Mouse (Mus musculus): ENCODE measurements around the gene Zfp652. TPM values are rescaled to one million over a fixed set of nuclear protein-coding genes. Genes with fewer than 3 reads are reported as not detected.
A peak's percentile ranks its signal among the peaks of the same experiment; 100 is the strongest.

Gene Zfp652
- polyA plus RNA-seq, 1 experiment, result 18.2 TPM

- TF ChIP-seq CTCF (IDR thresholded peaks at IDR 0.05; ENCODE audit: extremely low read depth, insufficient read depth, insufficient read length, insufficient replicate concordance), result no peak
- TF ChIP-seq POLR2A (IDR thresholded peaks at IDR 0.05; ENCODE audit: low read depth, low read length), result no peak
- WGBS, result 13% methylated on average over 3 of the region's 3 CpGs
- Histone ChIP-seq H3K4me3 (ENCODE audit: extremely low read depth, insufficient read depth, insufficient read length) (no peak overlapping the region), H3K27me3 (ENCODE audit: control insufficient read depth, insufficient read depth, low read length) (peaks cover 14% of the 10 kb centered on the region), H3K4me1 (ENCODE audit: control insufficient read depth, insufficient read depth, insufficient read length) (peaks cover 29% of the 10 kb centered on the region), H3K27ac (ENCODE audit: insufficient read depth, low read length) (no peak overlapping the region), H3K36me3 (ENCODE audit: control insufficient read depth, insufficient read depth, low read length) (peaks cover under 1% of the 10 kb centered on the region)
- DNase-seq (ENCODE audit: low read depth in 1 of 2, low spot score in 2 of 2), result no peak
Observed at GRCm38 (mm10) chr11:95827168-95827447, 114.6 kb downstream of the Zfp652 start.

GRCm38 (mm10) chr11:95827464-95828085 lies 115.1 kb downstream of the Zfp652 start:
- Histone ChIP-seq H3K4me1 (ENCODE audit: control insufficient read depth, insufficient read depth, insufficient read length) (peaks cover 34% of the 10 kb centered on the region), H3K27me3 (ENCODE audit: control insufficient read depth, insufficient read depth, low read length) (peaks cover 14% of the 10 kb centered on the region), H3K4me3 (ENCODE audit: extremely low read depth, insufficient read depth, insufficient read length) (no peak overlapping the region), H3K27ac (ENCODE audit: insufficient read depth, low read length) (no peak overlapping the region), H3K36me3 (ENCODE audit: control insufficient read depth, insufficient read depth, low read length) (peaks cover 6% of the 10 kb centered on the region)
- peak; percentile 43 to 46 for DNase-seq (ENCODE audit: low read depth in 1 of 2, low spot score in 2 of 2)
- TF ChIP-seq CTCF (IDR thresholded peaks at IDR 0.05; ENCODE audit: extremely low read depth, insufficient read depth, insufficient read length, insufficient replicate concordance) (peak; percentile 43; the same call in 1 of the 2 replicates), POLR2A (IDR thresholded peaks at IDR 0.05; ENCODE audit: low read depth, low read length) (no peak)
- 12% methylated on average over 3 of the region's 3 CpGs for WGBS

DNA sequence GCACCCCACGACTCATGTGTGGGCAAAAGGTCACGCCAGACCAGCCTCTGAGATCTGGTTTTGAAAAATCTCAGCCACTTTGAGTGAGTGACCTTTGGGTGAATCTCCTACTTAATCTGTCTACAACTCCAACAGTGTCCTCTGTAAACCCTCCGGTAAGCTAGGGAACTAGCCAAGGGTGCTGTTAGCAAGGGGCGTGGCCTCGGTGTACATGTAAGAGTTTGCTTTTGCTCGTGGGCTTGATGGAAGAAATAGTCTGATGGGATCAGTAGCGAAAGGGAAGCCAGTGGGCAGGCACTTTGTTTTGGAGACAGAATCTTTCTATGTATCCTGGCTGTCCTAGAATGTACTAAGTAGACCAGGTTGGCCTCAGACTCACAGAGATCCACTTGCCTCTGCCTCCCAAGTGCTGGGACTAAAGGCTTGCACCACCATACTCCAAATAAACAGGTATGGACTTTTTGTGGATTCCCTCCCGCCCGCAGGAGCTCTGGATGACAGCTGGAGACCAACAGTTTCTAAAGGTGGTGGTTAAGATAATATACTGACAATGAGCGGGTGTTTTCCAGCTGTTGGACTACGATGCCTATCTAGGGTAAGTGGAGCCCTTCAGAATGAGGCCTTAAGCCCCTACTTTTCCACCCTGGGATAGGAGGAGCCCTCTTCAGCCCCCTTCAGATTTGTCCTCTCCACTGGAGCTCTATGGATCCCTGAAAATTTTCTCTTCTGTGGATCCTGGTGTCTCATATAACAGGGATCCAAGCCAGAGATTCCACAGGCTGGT lies 115.9 kb downstream of the Zfp652 start:
- 57% methylated on average over 11 of the region's 11 CpGs for WGBS
- TF ChIP-seq POLR2A (IDR thresholded peaks at IDR 0.05; ENCODE audit: low read depth, low read length) (no peak), CTCF (IDR thresholded peaks at IDR 0.05; ENCODE audit: extremely low read depth, insufficient read depth, insufficient read length, insufficient replicate concordance) (no peak)
- Histone ChIP-seq H3K27me3 (ENCODE audit: control insufficient read depth, insufficient read depth, low read length) (peaks cover 14% of the 10 kb centered on the region), H3K4me1 (ENCODE audit: control insufficient read depth, insufficient read depth, insufficient read length) (peaks cover 42% of the 10 kb centered on the region), H3K4me3 (ENCODE audit: extremely low read depth, insufficient read depth, insufficient read length) (no peak overlapping the region), H3K36me3 (ENCODE audit: control insufficient read depth, insufficient read depth, low read length) (peaks cover 11% of the 10 kb centered on the region), H3K27ac (ENCODE audit: insufficient read depth, low read length) (no peak overlapping the region)
- no peak for DNase-seq (ENCODE audit: low read depth in 1 of 2, low spot score in 2 of 2)

- peaks cover 13% of the 10 kb centered on the region for H3K36me3 ChIP-seq (ENCODE audit: control insufficient read depth, insufficient read depth, low read length)
- H3K27ac ChIP-seq (ENCODE audit: insufficient read depth, low read length), result no peak overlapping the region
- peaks cover 7% of the 10 kb centered on the region for H3K27me3 ChIP-seq (ENCODE audit: control insufficient read depth, insufficient read depth, low read length)
- DNase-seq (ENCODE audit: low read depth in 1 of 2, low spot score in 2 of 2), result no peak
- 69% methylated on average over 4 of the region's 4 CpGs for WGBS
- no peak overlapping the region for H3K4me3 ChIP-seq (ENCODE audit: extremely low read depth, insufficient read depth, insufficient read length)
- TF ChIP-seq POLR2A (IDR thresholded peaks at IDR 0.05; ENCODE audit: low read depth, low read length) (no peak), CTCF (IDR thresholded peaks at IDR 0.05; ENCODE audit: extremely low read depth, insufficient read depth, insufficient read length, insufficient replicate concordance) (no peak)
- H3K4me1 ChIP-seq (ENCODE audit: control insufficient read depth, insufficient read depth, insufficient read length), result peaks cover 44% of the 10 kb centered on the region
Observed at GRCm38 (mm10) chr11:95829526-95830050, 117.1 kb downstream of the Zfp652 start.

DNA sequence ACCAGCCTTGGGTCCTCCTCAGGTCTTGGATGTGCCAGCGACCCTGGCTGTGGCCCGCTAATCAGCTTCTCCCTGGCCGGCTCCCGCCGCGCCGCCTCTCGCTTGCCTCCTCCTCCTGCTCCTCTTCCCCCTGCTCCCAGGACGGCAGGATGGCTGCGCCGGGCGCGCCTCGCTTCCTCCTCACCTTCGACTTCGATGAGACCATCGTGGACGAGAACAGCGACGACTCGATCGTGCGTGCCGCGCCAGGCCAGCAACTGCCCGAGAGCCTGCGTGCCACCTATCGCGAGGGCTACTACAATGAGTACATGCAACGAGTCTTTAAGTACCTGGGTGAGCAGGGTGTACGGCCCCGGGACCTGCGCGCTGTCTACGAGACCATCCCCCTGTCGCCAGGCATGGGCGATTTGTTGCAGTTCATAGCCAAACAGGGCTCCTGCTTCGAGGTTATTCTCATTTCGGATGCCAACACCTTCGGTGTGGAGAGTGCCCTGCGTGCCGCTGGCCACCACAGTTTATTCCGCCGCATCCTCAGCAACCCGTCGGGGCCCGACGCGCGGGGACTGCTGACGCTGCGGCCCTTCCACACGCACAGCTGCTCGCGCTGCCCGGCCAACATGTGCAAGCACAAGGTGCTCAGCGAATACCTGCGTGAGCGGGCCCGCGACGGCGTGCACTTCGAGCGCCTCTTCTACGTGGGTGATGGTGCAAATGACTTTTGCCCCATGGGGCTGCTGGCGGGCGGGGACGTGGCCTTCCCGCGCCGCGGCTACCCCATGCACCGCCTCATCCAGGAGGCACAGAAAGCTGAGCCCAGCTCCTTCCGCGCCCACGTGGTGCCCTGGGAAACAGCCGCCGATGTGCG lies 118.2 kb downstream of the Zfp652 start:
- DNase-seq (ENCODE audit: low read depth in 1 of 2, low spot score in 2 of 2), result peak in 1 of 2 experiments; percentile 34
- peak overlapping the region; percentile 44 for H3K4me3 ChIP-seq (ENCODE audit: extremely low read depth, insufficient read depth, insufficient read length)
- 6% methylated on average over 80 of the region's 80 CpGs for WGBS
- no peak overlapping the region for H3K27ac ChIP-seq (ENCODE audit: insufficient read depth, low read length)
- TF ChIP-seq CTCF (IDR thresholded peaks at IDR 0.05; ENCODE audit: extremely low read depth, insufficient read depth, insufficient read length, insufficient replicate concordance) (no peak), POLR2A (IDR thresholded peaks at IDR 0.05; ENCODE audit: low read depth, low read length) (no peak)
- H3K36me3 ChIP-seq (ENCODE audit: control insufficient read depth, insufficient read depth, low read length), result peaks cover 15% of the 10 kb centered on the region
- peaks cover 1% of the 10 kb centered on the region; the same call in 1 of the 2 replicates for H3K27me3 ChIP-seq (ENCODE audit: control insufficient read depth, insufficient read depth, low read length)
- H3K4me1 ChIP-seq (ENCODE audit: control insufficient read depth, insufficient read depth, insufficient read length), result peaks cover 43% of the 10 kb centered on the region

- Histone ChIP-seq H3K27ac (ENCODE audit: insufficient read depth, low read length) (no peak overlapping the region), H3K27me3 (ENCODE audit: control insufficient read depth, insufficient read depth, low read length) (no peaks in the 10 kb centered on the region), H3K4me1 (ENCODE audit: control insufficient read depth, insufficient read depth, insufficient read length) (peaks cover 48% of the 10 kb centered on the region), H3K36me3 (ENCODE audit: control insufficient read depth, insufficient read depth, low read length) (peaks cover 15% of the 10 kb centered on the region), H3K4me3 (ENCODE audit: extremely low read depth, insufficient read depth, insufficient read length) (peak overlapping the region; percentile 44; the same call in 1 of the 2 replicates)
- WGBS, result 17% methylated on average over 10 of the region's 10 CpGs
- DNase-seq (ENCODE audit: low read depth in 1 of 2, low spot score in 2 of 2), result no peak
- TF ChIP-seq POLR2A (IDR thresholded peaks at IDR 0.05; ENCODE audit: low read depth, low read length) (no peak), CTCF (IDR thresholded peaks at IDR 0.05; ENCODE audit: extremely low read depth, insufficient read depth, insufficient read length, insufficient replicate concordance) (no peak)
Observed at GRCm38 (mm10) chr11:95831276-95831619, 118.8 kb downstream of the Zfp652 start.
